Mouse (Mus musculus) macrophage (primary cell): Measurements from ENCODE around the gene Slc9a3. TPM values are rescaled to one million over a fixed set of nuclear protein-coding genes. Genes with fewer than 3 reads are reported as not detected.
A peak's percentile ranks its signal among the peaks of the same experiment; 100 is the strongest.

Source experiments
- H3K27ac ChIP-seq: fragments of 350-480 bp; formaldehyde crosslinking; 2 replicates; pipeline ENCODE4 v1.9.0; 2021
- H3K36me3 ChIP-seq: fragments of 350-480 bp; formaldehyde crosslinking; 2 replicates; pipeline ENCODE4 v1.9.0; 2021; ENCODE audit errors: inconsistent target
- H3K4me3 ChIP-seq: fragments of 350-480 bp; formaldehyde crosslinking; 2 replicates; pipeline ENCODE4 v1.9.0; 2021; ENCODE audit errors: inconsistent target
- H3K79me2 ChIP-seq: fragments of 350-480 bp; formaldehyde crosslinking; 2 replicates; pipeline ENCODE4 v1.9.0; 2021; ENCODE audit errors: inconsistent target
- WGBS: methylation state at CpG from one replicate; pipeline ENCODE4 v1.1.7; 2026; ENCODE audit warnings: inconsistent platforms; ENCODE audit not compliant: missing documents; 5-methylcytosine and 5-hydroxymethylcytosine counted together
- polyA plus RNA-seq: library from polyadenylated mRNA; stranded (reverse); fragments of 250-400 nt; gene quantifications from 3 replicates; pipeline ENCODE4 v1.2.4, GENCODE M21; 2018; ENCODE audit warnings: inconsistent platforms

Slc9a3 gene
- polyA plus RNA-seq, 1 experiment from 2014 or later, result not detected

DNA sequence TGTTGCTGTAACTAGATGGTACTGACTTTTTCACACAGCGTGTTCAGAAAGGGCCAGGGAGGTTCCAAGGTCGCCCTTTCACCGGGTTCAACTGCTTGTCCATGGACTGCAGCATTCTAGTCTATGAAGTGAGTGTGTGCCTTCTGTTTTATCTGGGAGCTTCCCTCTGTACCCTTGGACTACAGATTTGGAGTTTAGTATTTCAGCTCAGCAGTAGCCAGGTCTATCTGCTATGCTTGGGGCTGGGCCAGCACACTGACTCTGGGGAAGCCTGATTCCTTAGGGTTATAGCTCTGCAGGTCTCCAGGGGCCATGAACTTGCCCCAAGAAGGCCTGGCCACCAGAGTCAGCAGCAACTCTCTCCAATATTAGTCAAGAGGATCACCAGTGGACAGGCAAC, 1.4 kb downstream of the Slc9a3 start:
- Histone ChIP-seq H3K36me3 (no peaks in the 10 kb centered on the region), H3K27ac (no peak overlapping the region), H3K4me3 (no peak overlapping the region), H3K79me2 (no peaks in the 10 kb centered on the region)
- WGBS, result 81% methylated on average over 3 of the region's 3 CpGs

GRCm38 (mm10) chr13:74127571-74127970, 6.3 kb downstream of the Slc9a3 start:
- H3K4me3 ChIP-seq, result no peak overlapping the region
- WGBS, result 95% methylated on average over 7 of the region's 7 CpGs
- H3K36me3 ChIP-seq, result no peaks in the 10 kb centered on the region
- no peaks in the 10 kb centered on the region for H3K79me2 ChIP-seq
- H3K27ac ChIP-seq, result no peak overlapping the region

- Histone ChIP-seq H3K27ac (no peak overlapping the region), H3K36me3 (no peaks in the 10 kb centered on the region), H3K4me3 (no peak overlapping the region), H3K79me2 (no peaks in the 10 kb centered on the region)
- 90% methylated on average over 6 of the region's 6 CpGs for WGBS
Measured at GRCm38 (mm10) chr13:74129909-74130308, 8.7 kb downstream of the Slc9a3 start.

DNA sequence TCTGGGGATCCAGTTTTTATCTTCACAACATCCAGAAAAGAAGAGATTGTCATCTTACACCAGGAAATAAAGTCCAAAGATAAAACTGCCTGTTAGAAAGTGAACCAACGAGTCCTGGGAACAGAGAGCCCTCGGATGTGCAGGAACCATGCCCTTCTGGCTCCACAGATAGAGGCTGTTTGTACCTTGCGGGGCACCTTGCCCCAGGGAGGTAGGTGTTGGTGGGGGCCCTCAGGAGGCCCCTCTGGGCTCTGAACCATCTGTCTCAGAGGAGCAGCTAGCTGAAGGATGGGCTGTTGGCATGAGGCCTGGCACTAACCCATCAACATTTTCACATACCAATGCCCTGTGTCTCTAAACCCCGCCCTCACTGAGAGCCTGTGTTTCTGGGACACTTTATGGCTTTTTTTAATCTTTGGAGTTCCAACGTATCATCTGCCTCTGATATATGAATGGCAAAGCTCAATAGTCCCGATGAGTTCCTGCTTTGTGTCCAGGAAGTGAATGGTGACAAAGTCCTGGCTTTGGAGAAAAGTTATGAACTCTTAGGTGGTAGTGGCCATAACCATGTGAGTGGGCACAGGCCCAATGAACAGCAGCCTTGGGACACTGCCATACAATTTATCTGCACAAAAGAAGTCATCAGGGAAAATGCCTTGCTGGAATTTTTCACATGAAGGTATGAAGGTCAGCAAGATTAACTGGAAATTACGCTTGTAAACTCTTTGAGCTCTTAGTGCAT, 17.8 kb downstream of the Slc9a3 start:
- Histone ChIP-seq H3K79me2 (no peaks in the 10 kb centered on the region), H3K36me3 (no peaks in the 10 kb centered on the region), H3K4me3 (no peak overlapping the region), H3K27ac (no peak overlapping the region)
- 94% methylated on average over 7 of the region's 7 CpGs for WGBS

DNA sequence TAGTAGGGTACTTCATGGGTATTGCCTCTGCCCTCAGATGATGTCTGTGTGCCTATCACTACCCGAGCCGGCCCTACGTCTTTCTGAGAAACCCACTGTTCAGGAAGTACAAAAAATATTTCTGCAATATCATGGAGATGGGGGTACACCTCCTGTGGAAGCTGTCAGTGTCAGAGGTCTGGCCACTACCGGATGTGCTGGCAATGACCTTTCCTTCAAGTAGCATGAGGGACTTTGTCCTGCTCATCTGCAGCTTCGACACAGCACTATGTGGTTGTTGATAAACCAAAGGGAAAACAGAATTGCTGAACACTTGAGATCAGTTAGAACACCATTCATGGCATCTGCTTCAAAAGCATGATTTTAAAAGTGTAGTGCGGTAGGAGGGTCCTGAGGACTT, 19.5 kb downstream of the Slc9a3 start:
- Histone ChIP-seq H3K36me3 (no peaks in the 10 kb centered on the region), H3K27ac (no peak overlapping the region), H3K4me3 (no peak overlapping the region), H3K79me2 (no peaks in the 10 kb centered on the region)
- 95% methylated on average over 6 of the region's 6 CpGs for WGBS

DNA sequence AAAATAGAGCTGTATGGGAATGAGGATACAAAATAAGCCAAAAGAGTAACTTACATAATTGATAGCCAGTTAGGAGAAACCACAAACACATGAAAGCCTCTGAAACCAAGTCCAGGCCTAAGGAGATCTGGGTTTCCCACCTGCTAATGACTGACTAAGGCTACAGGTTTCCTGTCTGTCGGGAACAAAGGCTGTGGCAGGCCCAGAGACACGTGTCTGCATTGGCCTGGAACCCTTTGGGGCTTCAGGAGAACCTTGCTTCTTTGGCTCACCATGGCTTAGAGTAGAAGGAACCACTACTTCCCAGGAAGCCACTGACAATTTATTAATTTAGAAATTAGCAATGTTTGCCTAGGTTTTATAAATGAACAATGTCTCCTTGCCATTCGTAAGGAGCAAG, 22.0 kb downstream of the Slc9a3 start:
- WGBS, result 61% methylated on average over 3 of the region's 3 CpGs
- H3K79me2 ChIP-seq, result no peaks in the 10 kb centered on the region
- no peak overlapping the region for H3K27ac ChIP-seq
- no peak overlapping the region for H3K4me3 ChIP-seq
- no peaks in the 10 kb centered on the region for H3K36me3 ChIP-seq

DNA sequence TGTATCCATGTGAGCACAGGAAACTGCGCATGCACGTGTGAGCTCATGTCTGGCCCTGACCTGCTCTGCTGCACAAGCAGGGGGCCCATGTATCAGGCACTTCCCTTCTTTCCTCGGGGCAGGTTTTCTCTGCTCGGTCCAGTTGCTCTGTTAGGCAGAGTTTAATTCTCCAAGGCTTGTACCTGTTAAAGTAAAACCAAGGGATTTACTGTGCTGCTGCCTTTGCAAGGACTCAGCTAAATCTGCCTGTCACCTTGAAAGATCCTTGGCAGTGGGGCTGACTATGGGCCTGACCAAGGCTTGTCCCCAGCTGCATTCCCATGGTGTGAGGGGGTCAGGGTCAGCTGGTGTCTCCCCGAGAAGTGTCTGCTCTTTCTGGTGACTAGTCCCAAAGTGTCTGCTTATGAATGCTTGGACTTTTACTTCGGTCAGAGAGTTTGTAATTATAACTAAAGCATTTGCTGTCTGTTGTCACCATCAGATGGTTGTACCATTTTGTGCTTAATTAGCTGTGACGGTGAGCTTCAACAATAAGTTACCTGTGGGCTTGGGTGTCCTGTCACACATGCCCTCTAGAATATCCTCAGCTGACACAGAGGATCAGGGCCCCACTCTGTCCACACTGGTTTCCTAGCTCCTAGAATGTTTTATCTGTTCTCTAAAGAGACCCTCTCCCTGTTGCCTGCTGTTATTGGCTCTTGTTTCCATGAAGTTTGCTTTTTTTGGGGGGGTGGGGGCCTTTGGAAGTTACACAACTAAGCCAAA, 23.0 kb downstream of the Slc9a3 start:
- H3K4me3 ChIP-seq, result no peak overlapping the region
- no peak overlapping the region for H3K27ac ChIP-seq
- 58% methylated on average over 7 of the region's 7 CpGs for WGBS
- H3K79me2 ChIP-seq, result no peaks in the 10 kb centered on the region
- no peaks in the 10 kb centered on the region for H3K36me3 ChIP-seq

GRCm38 (mm10) chr13:74145983-74146622, 24.8 kb downstream of the Slc9a3 start:
- Histone ChIP-seq H3K79me2 (no peaks in the 10 kb centered on the region), H3K36me3 (no peaks in the 10 kb centered on the region), H3K4me3 (no peak overlapping the region), H3K27ac (no peak overlapping the region)
- 92% methylated on average over 3 of the region's 3 CpGs for WGBS

DNA sequence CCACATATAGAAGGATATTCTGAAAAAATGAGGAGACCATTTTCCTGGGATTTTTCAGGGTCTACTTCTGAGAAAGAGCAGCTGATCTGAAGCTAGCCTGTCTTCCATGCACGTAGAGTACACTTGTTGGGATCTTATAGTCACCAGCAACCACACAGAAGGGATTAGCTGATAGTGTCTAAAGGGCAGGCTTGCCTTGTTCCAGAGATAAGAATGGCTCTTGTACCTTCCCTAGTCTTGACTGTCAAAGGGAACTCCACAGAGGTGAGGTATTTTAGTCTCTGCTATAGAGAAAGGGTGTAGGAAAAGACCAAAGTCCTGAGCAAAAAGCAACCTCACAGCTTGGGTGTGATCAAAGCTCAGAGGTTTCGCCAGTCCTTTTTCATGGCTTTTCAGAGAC, 26.1 kb downstream of the Slc9a3 start:
- WGBS, result 97% methylated on average over 2 of the region's 2 CpGs
- no peak overlapping the region for H3K27ac ChIP-seq
- no peak overlapping the region for H3K4me3 ChIP-seq
- no peaks in the 10 kb centered on the region for H3K36me3 ChIP-seq
- H3K79me2 ChIP-seq, result no peaks in the 10 kb centered on the region

DNA sequence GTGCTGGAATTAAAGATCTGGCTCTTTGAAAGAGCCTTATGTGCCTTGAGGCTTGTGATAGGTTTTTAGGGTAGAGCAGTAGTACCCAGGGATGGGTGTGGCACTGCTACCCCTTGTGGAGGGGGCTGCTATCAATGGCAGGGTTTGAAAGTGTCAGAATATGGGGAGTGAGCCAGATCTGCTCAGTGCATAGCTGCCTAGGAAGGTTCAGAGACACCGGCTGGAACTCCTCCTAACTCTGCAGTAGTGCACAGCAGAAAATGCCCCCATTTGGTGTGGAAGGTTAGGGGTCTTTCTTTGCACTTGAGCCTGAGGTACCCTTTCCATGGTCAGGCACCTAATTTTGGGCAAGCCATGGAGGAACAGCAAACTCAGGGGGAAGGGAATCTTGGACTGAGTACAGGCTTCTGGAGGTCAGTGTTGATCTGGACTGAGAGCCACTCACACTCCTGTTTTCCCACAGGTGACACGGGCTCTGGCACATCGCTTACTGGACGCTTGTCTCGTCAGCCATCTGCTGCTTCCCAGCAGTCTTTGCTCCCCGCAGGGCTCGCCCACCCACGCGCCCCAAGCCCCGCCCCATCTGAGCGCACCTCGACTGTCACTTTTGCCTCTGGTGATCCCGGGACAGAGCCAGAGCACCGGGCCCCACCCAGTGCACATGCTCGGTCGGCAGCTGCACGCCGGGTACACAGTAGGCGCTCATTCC, 45.2 kb downstream of the Slc9a3 start:
- Histone ChIP-seq H3K4me3 (peak overlapping the region; percentile 2; the same call in 1 of the 2 replicates), H3K36me3 (peaks cover 11% of the 10 kb centered on the region), H3K79me2 (no peaks in the 10 kb centered on the region), H3K27ac (no peak overlapping the region)
- WGBS, result 8% methylated on average over 13 of the region's 19 CpGs

DNA sequence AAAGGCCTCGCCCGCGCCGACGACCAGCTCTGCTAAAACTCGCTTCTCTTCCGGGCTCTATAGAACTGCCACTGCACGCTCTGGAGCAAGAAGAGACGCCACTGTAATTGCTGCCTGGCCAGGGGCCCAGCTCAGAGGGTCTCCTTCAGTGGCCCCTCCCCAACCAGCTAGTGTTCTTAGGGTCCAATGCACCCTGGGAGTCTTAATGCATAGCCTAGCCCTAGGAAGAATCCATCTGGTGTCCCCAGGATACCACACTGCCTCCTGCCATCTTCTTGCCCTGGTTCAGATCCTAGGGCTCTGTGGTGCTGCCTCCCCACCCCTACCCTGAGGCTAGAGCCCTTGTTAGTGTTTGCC, 45.8 kb downstream of the Slc9a3 start:
- 27% methylated on average over 7 of the region's 9 CpGs for WGBS

DNA sequence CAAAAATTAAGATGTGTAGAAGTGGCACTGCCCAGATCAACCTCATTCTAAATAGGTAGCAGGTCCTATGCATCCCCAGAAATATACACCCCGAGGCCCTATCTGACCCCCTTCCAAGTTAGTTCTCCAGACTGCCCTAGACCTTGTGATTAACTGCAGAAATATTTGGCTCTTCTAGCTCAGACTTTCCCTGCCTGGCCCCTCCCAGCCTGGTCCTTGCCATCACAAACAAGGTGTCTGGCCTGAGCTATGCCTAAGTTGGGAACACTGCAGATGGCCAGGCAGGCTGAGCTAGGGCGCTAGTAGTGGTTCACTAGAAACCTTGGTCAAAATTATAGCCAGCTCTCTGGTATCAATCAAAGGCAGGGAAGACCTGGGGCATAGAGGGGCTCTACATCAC, 46.2 kb downstream of the Slc9a3 start:
- WGBS, result 100% methylated on average over 2 of the region's 2 CpGs
- Histone ChIP-seq H3K36me3 (peaks cover 21% of the 10 kb centered on the region), H3K4me3 (no peak overlapping the region), H3K79me2 (no peaks in the 10 kb centered on the region), H3K27ac (no peak overlapping the region)

More for the DNA sequence above, 45.8 kb downstream of the Slc9a3 start:
- peaks cover 17% of the 10 kb centered on the region for H3K36me3 ChIP-seq
- peak overlapping the region; percentile 2; the same call in 1 of the 2 replicates for H3K4me3 ChIP-seq
- no peak overlapping the region for H3K27ac ChIP-seq
- H3K79me2 ChIP-seq, result no peaks in the 10 kb centered on the region

GRCm38 (mm10) chr13:74169446-74170164, 48.3 kb downstream of the Slc9a3 start:
- H3K4me3 ChIP-seq, result no peak overlapping the region
- H3K79me2 ChIP-seq, result no peaks in the 10 kb centered on the region
- WGBS, result 95% methylated on average over 10 of the region's 10 CpGs
- peaks cover 42% of the 10 kb centered on the region for H3K36me3 ChIP-seq
- no peak overlapping the region for H3K27ac ChIP-seq

DNA sequence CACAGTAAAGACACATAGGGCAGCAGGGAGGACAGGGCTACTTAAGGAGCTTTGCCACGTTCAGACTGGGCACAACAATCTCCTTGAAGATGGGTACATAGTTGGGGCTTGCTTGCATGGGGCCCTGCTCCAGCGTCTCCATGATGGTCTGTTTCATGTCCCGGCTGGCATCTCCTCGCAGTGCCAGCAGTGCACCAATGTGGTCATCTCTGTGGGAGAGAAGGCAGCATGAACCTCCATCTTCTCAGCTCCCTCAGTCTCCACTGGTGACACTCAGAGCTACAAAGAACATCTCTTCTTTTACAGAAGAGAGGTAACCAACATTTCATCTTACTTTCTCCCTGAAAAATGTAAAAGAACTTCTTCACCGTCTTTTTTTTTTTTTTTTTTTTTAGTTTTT, 50.8 kb downstream of the Slc9a3 start:
- H3K36me3 ChIP-seq, result peaks cover 57% of the 10 kb centered on the region
- H3K79me2 ChIP-seq, result no peaks in the 10 kb centered on the region
- H3K27ac ChIP-seq, result no peak overlapping the region
- 93% methylated on average over 5 of the region's 5 CpGs for WGBS
- no peak overlapping the region for H3K4me3 ChIP-seq
